Mouse (Mus musculus) heart, postnatal 36 days (tissue): ENCODE data around the gene Gm28372. TPM values are rescaled to one million over a fixed set of nuclear protein-coding genes. Genes with fewer than 3 reads are reported as not detected.
A peak's percentile ranks its signal among the peaks of the same experiment; 100 is the strongest.
"Not testable (repeated sequence)": the region's sequence is repeated elsewhere in the genome, so short reads cannot be mapped to it uniquely, and the experiment has no call there.

Experiments used
- DNase-seq, 2 experiments: peaks; one replicate each; pipeline ENCODE4 v3.0.0; 2021 to 2022
- intact Hi-C: fragments of 180-260 bp; cut with DNase I; formaldehyde crosslinking; loops from one replicate; pipeline ENCODE4 v1.15.1; 2025
- total RNA-seq, 2 experiments: library from RNA; stranded (reverse); gene quantifications; 2 replicates each; pipeline ENCODE4 v1.2.3; 2021

Gene Gm28372
- total RNA-seq: not detected

GRCm38 (mm10) chr2:130404939-130405338, at the start of gene Gm28372, which contains the start of gene 1700020A23Rik:
Gm28372 (plus strand) TSS chr2:130405239.
1700020A23Rik (plus strand) TSS chr2:130405259.
- intact Hi-C loops: no loop called here
- DNase-seq: no peak

- DNase-seq: no peak
- intact Hi-C loops: no loop called here
Measured at GRCm38 (mm10) chr2:130357551-130357950, 47.5 kb upstream of the Gm28372 start.

- intact Hi-C loops: no loop called here
- no peak for DNase-seq
Measured at GRCm38 (mm10) chr2:130358852-130359251, 46.2 kb upstream of the Gm28372 start.

GRCm38 (mm10) chr2:130362511-130363026, 42.5 kb upstream of the Gm28372 start:
- intact Hi-C loops: loop anchor here (2.0 kb wide), 2 partner anchors 66 to 294 kb away; no protein-coding TSS in a partner anchor
- DNase-seq: peak; percentile 26 to 32

- no peak for DNase-seq
- intact Hi-C loops: no loop called here
Measured at GRCm38 (mm10) chr2:130365211-130366094, 39.6 kb upstream of the Gm28372 start.

GRCm38 (mm10) chr2:130367386-130367785, 37.7 kb upstream of the Gm28372 start:
- DNase-seq: no peak
- intact Hi-C loops: no loop called here

- intact Hi-C loops, DNase-seq: not testable (repeated sequence)
Measured at GRCm38 (mm10) chr2:130373026-130373425, 32.0 kb upstream of the Gm28372 start.

- DNase-seq: no peak
- intact Hi-C loops: no loop called here
Measured at GRCm38 (mm10) chr2:130374951-130375350, 30.1 kb upstream of the Gm28372 start.

- intact Hi-C loops: no loop called here
- DNase-seq: no peak
Measured at GRCm38 (mm10) chr2:130383205-130383604, 21.8 kb upstream of the Gm28372 start.

GRCm38 (mm10) chr2:130383895-130384294, 21.1 kb upstream of the Gm28372 start:
- intact Hi-C loops: no loop called here
- no peak for DNase-seq

- intact Hi-C loops: no loop called here
- DNase-seq: no peak
Measured at GRCm38 (mm10) chr2:130386212-130386611, 18.8 kb upstream of the Gm28372 start.

GRCm38 (mm10) chr2:130388796-130389195, 16.2 kb upstream of the Gm28372 start:
- DNase-seq: no peak
- intact Hi-C loops: no loop called here

GRCm38 (mm10) chr2:130390993-130391625, 13.9 kb upstream of the Gm28372 start:
- DNase-seq: no peak
- intact Hi-C loops: no loop called here

GRCm38 (mm10) chr2:130392836-130393235, 12.2 kb upstream of the Gm28372 start:
- intact Hi-C loops: no loop called here

GRCm38 (mm10) chr2:130395696-130396095, 9.3 kb upstream of the Gm28372 start:
- intact Hi-C loops: no loop called here
- DNase-seq: no peak

More at GRCm38 (mm10) chr2:130392836-130393235, 12.2 kb upstream of the Gm28372 start:
- DNase-seq: no peak

- intact Hi-C loops: no loop called here
- peak; percentile 19 to 29 for DNase-seq
Measured at GRCm38 (mm10) chr2:130397186-130397985, 7.7 kb upstream of the Gm28372 start, which contains the start of gene Cpxm1. Cpxm1 (minus strand) TSS chr2:130397574.

- intact Hi-C loops: no loop called here
- peak; percentile 47 to 52 for DNase-seq
Measured at GRCm38 (mm10) chr2:130398091-130398490, 6.9 kb upstream of the Gm28372 start.

- intact Hi-C loops: no loop called here
- no peak for DNase-seq
Measured at GRCm38 (mm10) chr2:130400046-130400445, 5.0 kb upstream of the Gm28372 start.

- DNase-seq: no peak
- intact Hi-C loops: no loop called here
Measured at GRCm38 (mm10) chr2:130401891-130402290, 3.1 kb upstream of the Gm28372 start.

- DNase-seq: no peak
- intact Hi-C loops: no loop called here
Measured at GRCm38 (mm10) chr2:130406178-130406577, 1.1 kb downstream of the Gm28372 start, which contains the start of gene Tmem239. Tmem239 (plus strand) TSS chr2:130406478.
